Mouse (Mus musculus) inflammation-experienced regulatory T-cells, adult 16 weeks (primary cell): Measurements from ENCODE around the gene Elovl2. TPM values are rescaled to one million over a fixed set of nuclear protein-coding genes. Genes with fewer than 3 reads are reported as not detected.

ENCODE experiments used
- polyA plus RNA-seq: library from polyadenylated mRNA; unstranded; fragments of 100-300 nt; shearing (Covaris generic); gene quantifications from one replicate; pipeline ENCODE4 v1.2.1, GENCODE M21; 2017

The Elovl2 gene
- not detected for polyA plus RNA-seq

GRCm38 (mm10) chr13:41220304-41220834, at the start of gene Elovl2:
Gene Elovl2, minus strand, starts transcription at chr13:41220405.

GRCm38 (mm10) chr13:41249538-41250317, 29.5 kb upstream of the Elovl2 start, which contains the start of gene Smim13:
Gene Smim13, plus strand, starts transcription at chr13:41249844.

Other genes with a start within 250 kb of the Elovl2 start
- gene Pak1ip1, start 219.4 kb downstream of the Elovl2 start, polyA plus RNA-seq: 104 TPM
- gene Tmem14c, start 204.1 kb downstream of the Elovl2 start, polyA plus RNA-seq: 195 TPM
- gene Mak, start 140.7 kb downstream of the Elovl2 start, polyA plus RNA-seq: not detected
- not detected for gene Gcm2, start 109.4 kb downstream of the Elovl2 start, polyA plus RNA-seq
- gene Sycp2l, start 106.1 kb downstream of the Elovl2 start, polyA plus RNA-seq: 0.32 TPM
- 2.3 TPM for gene Smim13, start 29.4 kb upstream of the Elovl2 start, polyA plus RNA-seq
- gene Gm17364, start 53.6 kb upstream of the Elovl2 start, polyA plus RNA-seq: not detected